Mouse (Mus musculus) left cerebral cortex, postnatal 10 days (tissue): ENCODE data around the gene Pstpip1. TPM values are rescaled to one million over a fixed set of nuclear protein-coding genes. Genes with fewer than 3 reads are reported as not detected.

Experiments
- DNase-seq, 2 experiments: peaks; one replicate each; pipeline ENCODE4 v3.0.0; 2021 to 2022; ENCODE audit warnings: low spot score in 2 of 2, mixed read lengths in 1 of 2; ENCODE audit errors: extremely low spot score in 1 of 2
- intact Hi-C: fragments of 180-260 bp; cut with DNase I; formaldehyde crosslinking; loops from one replicate; pipeline ENCODE4 v1.15.1; 2025
- total RNA-seq, 2 experiments: library from RNA; stranded (reverse); gene quantifications; 2 replicates each; pipeline ENCODE4 v1.2.3; 2021

Pstpip1 gene
- total RNA-seq, 2 experiments from 2014 or later, result 2.1 to 3.2 TPM

DNA sequence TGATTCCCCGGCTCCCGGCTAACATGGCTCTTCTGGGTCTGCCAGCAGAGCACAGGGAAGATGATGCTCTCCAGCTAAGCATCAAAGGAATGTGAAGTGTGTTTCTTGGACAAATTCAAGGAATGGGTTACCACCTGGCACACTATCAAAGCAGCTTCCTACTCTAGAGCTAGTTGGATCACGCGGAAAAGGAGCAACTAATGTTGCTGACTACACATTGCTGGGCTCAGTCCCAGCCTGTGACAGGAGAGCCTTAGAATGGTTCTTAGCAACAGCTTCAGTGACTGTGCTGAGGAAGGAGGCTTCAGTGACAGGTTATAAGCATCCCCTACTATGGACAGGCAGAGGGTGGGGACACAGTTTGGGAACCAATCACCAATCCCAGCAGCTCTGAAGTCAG, 44.9 kb downstream of the Pstpip1 start:
- peak in 1 of 2 experiments; percentile 30 for DNase-seq
- intact Hi-C loops, result no loop called here

DNA sequence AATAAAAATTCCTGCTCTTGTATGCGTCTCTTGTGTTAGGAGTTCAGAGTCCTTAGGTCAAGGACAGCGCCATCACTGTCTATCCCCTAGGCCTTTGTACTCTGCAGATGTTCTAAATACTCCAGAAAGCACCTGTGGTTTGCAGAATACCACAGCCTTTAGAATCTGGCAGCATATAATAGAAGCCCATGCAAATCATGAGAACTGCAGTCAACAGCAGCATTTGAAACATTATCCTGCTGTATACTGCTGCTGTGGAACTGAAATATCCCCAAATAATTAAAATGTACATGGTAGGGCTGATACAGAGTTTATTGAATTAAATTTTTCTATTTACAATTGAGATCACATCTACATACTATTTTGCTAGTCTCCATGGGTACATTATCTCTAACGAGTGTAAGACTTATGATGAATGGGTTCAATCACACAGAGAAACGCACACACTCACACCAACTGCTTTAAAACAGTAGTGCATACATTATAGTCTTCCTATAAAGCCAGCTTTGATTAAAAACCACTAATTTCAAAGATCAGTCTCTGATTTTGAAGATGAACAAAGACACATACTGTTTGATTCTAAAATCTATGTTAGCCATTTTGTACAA, 45.9 kb downstream of the Pstpip1 start:
- no peak for DNase-seq
- intact Hi-C loops, result no loop called here

DNA sequence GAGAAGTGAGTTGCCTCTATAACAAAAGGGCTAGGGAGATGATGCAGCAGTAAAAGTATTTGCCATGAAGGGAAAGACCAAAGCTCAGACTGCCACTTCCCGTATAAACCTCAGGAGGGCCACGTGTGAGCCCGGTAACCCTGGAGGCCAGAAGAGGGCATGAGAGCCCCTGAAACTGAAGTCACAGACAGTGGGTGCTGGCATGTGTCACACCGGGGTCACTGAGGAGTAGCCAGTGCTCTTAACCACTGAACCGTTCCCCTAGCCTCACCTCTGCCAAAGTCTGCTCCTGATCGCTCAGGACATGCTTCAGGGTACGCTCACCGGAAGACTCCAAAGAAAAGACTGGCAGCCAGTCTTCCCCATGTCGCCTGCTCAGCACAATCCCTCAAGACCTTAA, 52.0 kb downstream of the Pstpip1 start:
- DNase-seq, result peak in 1 of 2 experiments; percentile 22
- intact Hi-C loops, result no loop called here

DNA sequence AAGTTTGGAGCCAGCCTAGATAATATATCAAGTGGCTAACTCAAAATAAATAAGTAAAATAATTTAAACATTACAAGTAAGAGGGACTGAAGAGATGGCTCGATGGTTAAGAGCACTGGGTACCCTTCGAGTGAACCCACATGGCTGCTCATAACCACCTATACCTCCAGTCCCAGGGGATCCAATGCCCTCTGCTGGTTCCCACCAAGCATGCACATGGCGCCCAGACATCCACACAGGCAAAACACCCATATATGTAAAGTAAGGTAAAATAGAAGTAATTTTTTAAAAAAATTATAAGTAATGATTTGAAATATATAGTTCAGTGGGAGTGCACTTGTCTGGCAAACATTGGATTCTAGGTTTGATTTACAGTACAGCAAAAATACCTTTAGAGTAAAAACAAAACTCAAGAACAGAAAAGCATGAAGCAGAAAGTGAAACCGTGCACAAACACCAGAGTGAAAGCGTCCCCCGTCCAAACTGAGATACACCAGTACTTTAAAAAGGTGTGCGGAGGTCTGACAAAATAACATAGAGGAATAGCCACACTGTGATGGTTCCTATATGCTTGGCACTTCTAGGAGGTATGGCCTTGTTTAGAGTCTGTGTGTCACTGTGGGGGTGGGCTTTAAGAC, 54.7 kb downstream of the Pstpip1 start:
- intact Hi-C loops, result no loop called here
- DNase-seq, result peak in 1 of 2 experiments; percentile 10

DNA sequence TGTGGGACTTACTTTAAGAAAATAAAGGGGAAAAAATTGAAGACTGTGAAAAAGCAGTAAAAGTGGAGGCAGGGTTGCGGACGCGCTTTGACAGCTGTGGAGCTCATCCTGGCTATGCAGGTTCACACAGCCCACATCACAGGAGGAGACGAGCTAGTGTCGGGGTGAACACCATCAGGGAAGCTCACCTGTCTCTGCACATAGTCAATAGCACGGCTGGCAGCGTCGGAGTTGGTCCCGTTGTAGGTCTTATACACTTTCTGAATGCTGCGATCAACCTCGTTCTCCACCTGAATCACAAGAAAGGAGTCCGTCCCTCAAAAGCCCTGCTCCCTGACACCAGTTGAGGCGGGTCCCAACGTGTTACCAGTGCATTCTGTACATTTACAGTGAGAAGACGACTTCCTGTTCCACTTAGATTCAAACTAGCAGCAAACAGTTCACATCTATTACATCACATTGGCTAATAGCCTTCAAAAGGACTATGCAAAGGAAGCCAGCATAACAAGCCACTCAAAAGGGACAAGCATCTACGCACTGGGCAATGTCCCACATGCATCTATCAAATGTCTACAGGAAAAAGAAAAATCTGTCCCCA, 56.7 kb downstream of the Pstpip1 start:
- intact Hi-C loops, result no loop called here
- DNase-seq, result peak in 1 of 2 experiments; percentile 15

DNA sequence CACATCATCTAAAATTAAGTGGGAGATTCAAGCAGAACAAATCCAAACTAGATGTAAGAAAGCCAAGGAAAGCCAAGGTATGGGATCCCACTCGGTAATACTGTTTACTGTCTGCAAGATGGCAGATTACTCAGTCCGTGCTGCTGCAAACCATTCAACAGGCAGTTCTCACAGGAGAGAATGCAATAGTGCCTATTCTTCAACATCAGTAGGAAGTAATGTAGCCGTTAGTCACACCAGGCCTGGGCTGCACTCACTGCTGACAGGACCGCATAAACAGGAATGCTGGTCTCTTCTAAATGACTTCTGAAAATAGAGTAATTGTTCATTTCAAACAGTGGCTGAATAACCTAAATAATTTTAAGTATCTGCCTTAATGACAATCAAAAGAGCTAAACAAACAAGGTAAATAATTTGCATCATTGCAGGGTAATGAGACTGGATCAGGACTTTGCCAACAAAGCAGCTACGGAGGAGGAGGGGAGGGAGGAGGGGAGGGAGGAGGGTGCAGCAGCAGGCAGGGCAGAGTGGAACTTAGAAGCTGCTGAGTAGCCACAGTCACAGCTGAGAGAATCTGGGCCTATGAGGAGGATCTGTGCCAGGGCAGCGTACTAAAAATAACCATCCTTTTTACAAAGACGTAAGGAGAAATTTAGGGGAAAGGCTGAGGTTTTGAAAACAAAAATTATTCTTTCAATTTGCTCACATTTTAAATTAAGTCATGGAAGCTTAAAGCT, 62.2 kb downstream of the Pstpip1 start:
- intact Hi-C loops, result no loop called here
- DNase-seq, result peak in 1 of 2 experiments; percentile 43

DNA sequence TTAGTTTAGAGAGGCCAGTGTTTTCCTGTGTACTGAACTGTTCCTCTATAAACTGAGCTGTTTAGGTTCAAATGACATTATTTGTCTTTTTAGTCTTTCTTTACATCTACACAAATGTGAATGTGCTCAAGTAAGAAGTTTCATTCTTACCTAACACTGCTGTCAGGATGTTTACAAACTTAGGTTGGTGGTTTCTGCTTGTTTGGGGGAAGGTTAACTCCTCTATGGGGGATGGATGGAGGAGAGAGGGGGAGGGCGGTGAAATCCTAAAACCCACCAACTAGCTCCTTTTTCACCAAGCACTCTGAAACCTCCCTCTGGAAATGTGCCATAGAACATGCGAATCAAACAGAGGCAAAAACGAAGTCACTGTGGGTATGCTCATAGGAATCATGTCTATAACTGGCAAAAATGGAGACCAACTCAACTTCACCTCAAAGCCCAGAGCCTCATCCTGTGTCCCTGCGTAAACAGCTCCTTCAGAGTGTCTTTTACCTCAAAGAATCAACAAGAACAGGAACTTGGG, 62.8 kb downstream of the Pstpip1 start:
- intact Hi-C loops, result no loop called here
- no peak for DNase-seq

DNA sequence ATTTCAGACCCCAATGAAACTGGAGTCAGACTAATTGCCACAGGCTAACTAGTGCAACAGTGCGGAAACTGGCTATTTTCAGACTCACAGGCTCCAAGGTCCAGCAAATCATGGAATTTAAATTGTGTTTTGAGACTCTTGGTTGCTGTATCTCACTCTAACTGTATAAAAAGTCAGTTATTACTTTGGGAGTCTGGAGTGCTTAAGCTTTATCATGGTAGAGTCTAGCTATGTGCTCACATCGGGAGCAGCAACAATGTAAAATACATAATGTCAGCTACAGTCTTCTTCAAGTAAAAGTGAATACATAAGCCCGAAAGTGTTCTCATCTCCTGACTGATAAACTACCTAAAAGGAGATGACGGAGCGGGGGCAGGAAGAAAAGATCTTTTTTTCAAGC, 64.8 kb downstream of the Pstpip1 start:
- DNase-seq, result no peak
- intact Hi-C loops, result no loop called here

DNA sequence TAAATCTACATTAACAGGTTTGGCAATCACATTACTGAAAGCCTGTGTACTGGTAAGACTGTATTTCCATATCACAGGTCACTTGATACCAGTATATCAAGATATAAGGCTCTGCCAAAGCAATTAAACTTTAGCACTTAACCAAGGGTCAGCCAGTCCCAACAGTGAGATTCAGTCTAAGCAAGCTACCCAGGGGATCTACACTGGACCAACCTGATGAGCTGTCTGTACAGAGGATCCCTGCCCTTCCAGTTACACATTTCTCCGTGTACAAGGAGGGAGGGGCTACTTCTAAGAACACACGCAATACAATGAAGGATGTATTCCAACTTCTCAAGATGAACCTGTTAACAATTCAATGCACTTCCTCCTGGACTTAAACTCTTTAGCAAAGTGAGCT, 68.3 kb downstream of the Pstpip1 start:
- intact Hi-C loops, result no loop called here
- no peak for DNase-seq

DNA sequence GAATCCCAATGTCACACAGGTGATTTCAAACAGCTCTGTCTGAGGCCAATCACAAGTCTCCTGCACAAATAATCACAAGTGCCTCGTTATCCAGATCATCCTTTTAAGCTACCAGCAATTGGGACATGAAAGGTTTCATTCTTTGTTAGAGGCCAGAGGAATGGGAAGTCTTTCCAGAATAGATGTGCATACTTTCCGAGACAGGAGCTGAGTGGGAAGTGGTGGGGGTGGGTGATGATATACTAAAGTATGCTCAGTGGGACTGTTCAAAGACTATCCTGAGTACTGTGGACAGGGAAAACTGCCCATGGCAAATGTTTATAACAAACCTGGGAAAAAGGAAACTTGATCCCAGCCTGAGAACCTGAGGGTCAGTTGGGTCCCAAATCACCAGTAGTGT, 69.7 kb downstream of the Pstpip1 start:
- DNase-seq, result no peak
- intact Hi-C loops, result no loop called here

DNA sequence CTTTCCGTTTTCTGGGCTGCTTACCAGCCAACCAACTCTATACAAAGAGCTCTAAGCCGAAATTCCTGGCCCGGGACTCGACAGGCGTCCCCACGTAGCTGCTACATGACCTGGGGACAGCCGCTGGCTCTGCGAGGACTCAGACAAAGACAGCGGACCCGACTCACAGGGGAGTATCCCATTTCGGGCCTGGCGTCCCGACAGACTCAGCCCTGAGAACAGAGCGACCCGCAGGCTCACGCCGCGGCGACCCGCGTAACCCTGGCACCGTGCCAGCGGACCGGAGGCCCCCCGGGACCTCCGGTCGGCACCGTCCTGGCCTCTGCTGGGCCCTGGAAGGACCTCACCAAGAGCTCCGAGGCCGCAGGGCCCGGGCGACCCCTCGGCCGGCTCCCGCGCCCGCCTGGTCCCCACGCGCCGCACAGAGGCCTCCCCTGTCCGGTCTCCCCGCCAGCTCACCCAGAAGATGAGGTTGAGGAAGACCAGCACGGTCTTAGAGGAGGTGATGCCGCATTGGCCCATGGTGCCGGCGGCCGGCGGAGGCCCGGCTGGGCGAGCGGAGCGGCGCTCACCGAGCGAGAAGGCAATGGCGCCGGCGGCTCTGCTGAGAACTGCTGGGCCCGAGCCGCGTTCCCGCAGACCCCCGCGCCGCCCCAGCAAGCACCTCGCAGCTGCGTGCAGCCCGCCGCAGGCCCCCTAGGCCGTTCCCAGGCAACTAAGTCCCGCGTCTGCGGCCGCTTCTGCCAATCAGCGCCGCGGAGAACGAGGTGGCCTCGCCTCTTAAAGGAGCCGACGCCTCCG, 70.8 kb downstream of the Pstpip1 start:
- DNase-seq, result peak; percentile 91 to 95
- intact Hi-C loops, result no loop called here

DNA sequence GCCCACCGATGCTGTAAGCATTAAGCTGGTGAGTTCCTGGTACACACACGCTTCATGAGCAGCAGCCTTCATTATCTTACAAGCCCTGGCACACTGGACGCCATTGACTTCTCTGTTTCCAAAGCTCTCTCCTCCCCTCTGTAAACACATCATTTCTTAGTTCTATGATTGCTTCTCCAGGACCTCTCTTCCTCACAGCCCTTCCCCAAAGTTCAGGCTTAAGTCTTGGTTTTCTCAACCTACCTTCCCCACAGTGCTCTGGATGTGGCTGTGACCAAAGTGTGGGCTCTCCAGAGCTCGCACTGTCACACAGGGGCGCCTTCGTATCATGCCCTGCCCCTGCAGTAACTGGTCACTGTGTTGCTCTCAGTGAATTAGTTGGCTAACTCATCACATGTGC, 75.6 kb downstream of the Pstpip1 start, which contains the start of gene Tspan3:
TSS of gene Tspan3 (minus strand) at position 101 of the 400 bp plus-strand sequence.
- intact Hi-C loops, result no loop called here
- no peak for DNase-seq

DNA sequence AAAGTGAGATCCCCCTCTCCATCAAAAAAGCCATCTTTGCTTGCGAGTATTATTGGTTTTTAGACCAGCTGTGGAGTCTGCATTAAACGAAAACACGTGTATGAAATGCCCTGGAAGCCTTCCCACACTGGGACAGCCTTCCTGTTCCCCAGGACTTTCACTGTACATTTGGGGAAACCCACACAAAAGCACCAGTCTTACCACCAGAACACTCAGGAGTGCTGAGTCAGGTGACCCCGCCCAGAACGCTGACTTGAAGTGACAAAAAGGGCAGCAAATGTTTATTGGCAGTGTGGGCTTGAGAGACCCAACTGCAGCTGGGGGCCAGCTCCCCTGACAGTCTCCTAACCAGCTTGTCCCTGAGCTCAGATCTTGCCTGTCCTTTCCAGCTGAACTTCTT, 76.4 kb downstream of the Pstpip1 start:
- no peak for DNase-seq
- intact Hi-C loops, result no loop called here

DNA sequence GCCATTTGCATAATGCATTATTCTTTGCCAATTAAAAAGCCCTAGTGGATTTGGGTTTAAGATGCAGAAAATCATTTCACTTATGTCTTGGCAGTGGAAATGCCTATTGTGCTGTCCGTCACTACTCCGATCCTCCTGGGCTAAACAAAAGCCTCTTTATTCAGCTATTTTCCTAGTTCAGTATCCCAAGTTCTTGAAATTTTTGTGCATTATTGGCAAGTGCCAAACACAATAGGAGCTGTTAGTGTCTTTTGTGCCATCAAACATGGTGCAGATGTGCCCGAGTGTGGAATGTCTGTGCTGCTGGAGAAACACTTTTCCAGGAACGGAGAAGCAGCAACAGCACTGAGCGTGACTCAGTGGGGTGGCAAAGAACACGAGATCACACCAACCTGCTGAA, 77.9 kb downstream of the Pstpip1 start:
- intact Hi-C loops, result no loop called here
- no peak for DNase-seq

DNA sequence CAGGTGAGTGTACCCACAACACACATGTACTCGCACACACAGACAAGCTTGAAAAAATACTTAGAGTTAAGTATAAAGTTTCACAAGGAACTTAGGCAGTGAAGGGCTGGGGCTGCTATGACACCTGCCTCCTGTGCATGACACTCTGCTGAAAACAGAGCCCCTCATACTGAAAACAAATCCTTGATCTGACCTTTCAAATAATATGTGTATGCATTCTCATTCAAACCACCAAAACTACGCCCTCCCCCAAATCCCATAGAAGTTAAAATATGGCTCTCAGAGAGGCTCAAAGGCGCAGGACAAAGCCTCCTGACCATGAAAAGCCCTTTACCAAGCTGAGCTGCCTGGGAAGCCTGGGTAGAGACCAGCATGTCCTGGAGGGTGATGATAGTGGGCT, 85.6 kb downstream of the Pstpip1 start:
- DNase-seq, result no peak
- intact Hi-C loops, result no loop called here

DNA sequence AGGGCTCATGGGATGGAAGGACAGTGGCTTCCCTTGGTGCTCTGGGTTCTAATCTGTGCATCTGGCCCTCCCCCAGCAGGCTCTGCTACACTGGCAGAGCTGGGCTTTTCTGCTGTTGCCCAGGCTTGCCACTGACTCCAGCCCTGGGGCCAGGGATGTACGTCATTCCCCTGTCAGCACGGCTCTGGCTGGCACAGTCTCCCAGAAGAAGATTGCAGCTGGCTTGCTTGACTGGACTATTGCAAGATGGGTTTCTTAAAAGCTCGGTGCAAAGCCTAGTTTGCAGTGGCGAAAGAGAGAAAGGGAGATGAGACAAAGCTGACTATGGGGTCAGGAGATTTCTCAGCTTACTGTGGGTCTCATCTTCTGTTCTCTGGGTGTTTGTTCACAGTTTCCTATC, 87.6 kb downstream of the Pstpip1 start:
- intact Hi-C loops, result no loop called here

More for the DNA sequence above, 87.6 kb downstream of the Pstpip1 start:
- DNase-seq, result no peak
